In the genomic region with DNA sequence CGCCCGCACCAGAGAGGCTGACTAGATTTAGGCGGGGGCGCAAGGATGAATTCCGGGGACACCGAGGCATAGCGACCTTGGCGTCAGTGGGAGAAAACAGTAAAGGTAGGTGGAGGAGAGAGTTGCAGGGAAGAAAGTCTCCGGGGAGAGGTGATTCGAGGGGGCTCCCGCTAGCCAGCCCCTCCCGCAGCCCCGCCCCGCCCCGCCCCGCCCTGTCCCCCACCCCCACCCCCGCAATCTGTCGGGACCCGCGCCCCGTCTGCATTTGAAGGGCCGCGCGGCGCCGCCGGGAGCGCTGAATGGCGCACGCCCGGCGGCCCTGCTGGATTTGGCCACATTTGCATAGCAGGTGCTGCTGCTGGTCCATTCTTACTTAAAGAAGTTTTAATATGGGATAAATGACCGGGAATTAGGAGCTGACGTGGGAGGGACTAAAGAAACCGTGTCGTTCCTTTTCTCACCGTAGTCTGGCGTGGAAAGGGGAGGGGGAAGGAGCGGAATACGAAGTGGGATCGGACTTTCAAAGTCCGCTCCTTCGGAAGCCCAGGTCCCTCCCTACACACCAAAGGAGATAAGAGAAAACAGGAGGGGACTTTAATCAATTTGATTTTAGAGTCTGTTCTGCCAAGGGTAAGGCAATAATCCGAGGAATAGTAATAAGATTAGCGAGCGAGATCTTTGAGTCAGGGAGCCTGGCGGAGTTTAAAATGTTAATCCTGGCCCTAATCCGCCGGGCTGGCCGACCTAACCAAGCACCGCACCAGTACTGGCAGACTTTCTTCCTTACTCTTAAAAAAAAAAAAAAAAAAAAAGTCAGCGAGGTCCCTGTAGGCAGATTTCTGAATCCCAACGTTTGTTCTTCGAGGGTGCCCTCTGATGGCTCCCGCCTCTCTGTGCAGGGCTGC, we compare ENCODE assay signal across 10 mouse cellular contexts. TPM values are rescaled to one million over a fixed set of nuclear protein-coding genes. Genes with fewer than 3 reads are reported as not detected.
A peak's percentile ranks its signal among the peaks of the same experiment; 100 is the strongest.
DNase-seq lines count a peak whose midpoint lies in the region; ATAC-seq lines count a peak whose summit lies in the region.
"Had no signal": no experiment of that assay in that cellular context is flagged by ENCODE, and none has a peak within 500 bp of the region (broad histone marks: within the 10 kb centered on the region; RNA-seq: fewer than 3 reads in every experiment).

No protein-coding gene starts in this region.

- H3K4me2 ChIP-seq in heart, embryonic 14.5 days (ENCODE audit: low read length) = peak overlapping the region; percentile 54
- peak overlapping the region; percentile 54 for H3K4me2 ChIP-seq in forebrain, embryonic 14.5 days (ENCODE audit: low read length)
- peak overlapping the region; percentile 62 for H3K4me2 ChIP-seq in midbrain, embryonic 12.5 days (replicated peaks)

- intact Hi-C loops in heart, postnatal 10 days (cut with DNase I) = no loop called here

- DNase-seq in heart, postnatal 10 days = no peak
- DNase-seq in ES-CJ7 (ENCODE audit: low read depth, low spot score) = peak; percentile 64
- peak; percentile 69 for DNase-seq in forebrain, embryonic 14.5 days (ENCODE audit: low spot score)
- no peak for DNase-seq in right cerebral cortex, postnatal 4 days
- DNase-seq in adrenal gland, adult 18-20 months (ENCODE audit: low spot score in 2 of 2) = no peak
- DNase-seq in gastrocnemius, postnatal 10 days = no peak
- DNase-seq: cerebellum, adult 9-10 months had no signal

- H3K36me3 ChIP-seq in heart, embryonic 14.5 days (ENCODE audit: control insufficient read depth, insufficient read depth, low read length) = no peaks in the 10 kb centered on the region
- H3K36me3 ChIP-seq in forebrain, embryonic 14.5 days (ENCODE audit: control insufficient read depth, insufficient read depth, low read length) = no peaks in the 10 kb centered on the region
- H3K36me3 ChIP-seq in midbrain, embryonic 12.5 days = no peaks in the 10 kb centered on the region

- whole genome bisulfite sequencing in heart, embryonic 14.5 days = 2% methylated on average over 50 of the region's 55 CpGs
- under 1% methylated on average over 52 of the region's 55 CpGs for WGBS in forebrain, embryonic 14.5 days
- under 1% methylated on average over 55 of the region's 55 CpGs for WGBS in midbrain, embryonic 12.5 days

- no peak for ATAC-seq in heart, embryonic 14.5 days (ENCODE audit: insufficient number of reproducible peaks, insufficient read depth, low FRiP score, low read depth)
- ATAC-seq in forebrain, embryonic 14.5 days = peak; percentile 62
- ATAC-seq in midbrain, embryonic 12.5 days (ENCODE audit: low FRiP score, low read depth) = peak; percentile 50

- H3K27ac ChIP-seq in heart, embryonic 14.5 days (replicated peaks in 1 of 2; ENCODE audit: control insufficient read depth in 1 of 2, insufficient read depth in 1 of 2, low read depth in 2 of 2, low read length in 2 of 2) = no peak overlapping the region
- 0 out of 2 replicates have a peak overlapping the region, but pooled peaks have one; percentile 7 for H3K27ac ChIP-seq in forebrain, embryonic 14.5 days (ENCODE audit: low read depth, low read length)
- peak overlapping the region; percentile 77 for H3K27ac ChIP-seq in midbrain, embryonic 12.5 days (replicated peaks)

- no peaks in the 10 kb centered on the region for H3K9me3 ChIP-seq in heart, embryonic 14.5 days (ENCODE audit: control insufficient read depth, low read length)
- no peaks in the 10 kb centered on the region for H3K9me3 ChIP-seq in forebrain, embryonic 14.5 days (replicated peaks; ENCODE audit: control insufficient read depth, low read length)
- no peaks in the 10 kb centered on the region for H3K9me3 ChIP-seq in midbrain, embryonic 12.5 days

- no peak overlapping the region for H3K9ac ChIP-seq in heart, embryonic 14.5 days (ENCODE audit: low read length)
- H3K9ac ChIP-seq in forebrain, embryonic 14.5 days (ENCODE audit: low read length) = peak overlapping the region; percentile 43
- peak overlapping the region; percentile 39; the same call in 1 of the 2 replicates for H3K9ac ChIP-seq in midbrain, embryonic 12.5 days (replicated peaks)

- peaks cover 96% of the 10 kb centered on the region for H3K27me3 ChIP-seq in heart, embryonic 14.5 days (ENCODE audit: control insufficient read depth, insufficient read depth, low read length)
- peaks cover 50% of the 10 kb centered on the region for H3K27me3 ChIP-seq in forebrain, embryonic 14.5 days (replicated peaks; ENCODE audit: control insufficient read depth, insufficient read depth, low read length)
- peaks cover 93% of the 10 kb centered on the region for H3K27me3 ChIP-seq in midbrain, embryonic 12.5 days

- peak overlapping the region; percentile 11 to 31 for H3K4me3 ChIP-seq in heart, embryonic 14.5 days (ENCODE audit: control insufficient read depth in 1 of 2, insufficient read depth in 1 of 2, low read depth in 1 of 2, low read length in 2 of 2)
- H3K4me3 ChIP-seq in forebrain, embryonic 14.5 days (ENCODE audit: low read depth, low read length) = peak overlapping the region; percentile 25
- peak overlapping the region; percentile 32 for H3K4me3 ChIP-seq in midbrain, embryonic 12.5 days

- H3K4me1 ChIP-seq in heart, embryonic 14.5 days (ENCODE audit: control insufficient read depth in 2 of 2, insufficient read depth in 2 of 2, low read length in 2 of 2) = peaks cover 0 to 7% of the 10 kb centered on the region in 2 experiments; a peak in 2 of 4 replicates
- peaks cover 15% of the 10 kb centered on the region for H3K4me1 ChIP-seq in forebrain, embryonic 14.5 days (ENCODE audit: control insufficient read depth, insufficient read depth, low read length)
- H3K4me1 ChIP-seq in midbrain, embryonic 12.5 days = peaks cover 54% of the 10 kb centered on the region

RNA-seq across cellular contexts. Expression of a gene that starts 7.3 kb away (rescaled TPM):
- polyA plus RNA-seq in heart, embryonic 14.5 days (2014; fragmentation: Nextera tagmentation; extraction: Ambion mirVana) = not detected in 2 replicates
- total RNA-seq in heart, postnatal 10 days (2021) = not detected
- polyA plus RNA-seq in forebrain, embryonic 14.5 days (2014; fragmentation: Nextera tagmentation; extraction: Ambion mirVana) = 3.4 and 4.3 TPM in 2 replicates
- 38.0 and 38.8 TPM in 2 replicates for polyA plus RNA-seq in midbrain, embryonic 12.5 days (2016; fragmentation: Nextera tagmentation; extraction: Ambion mirVana)
- total RNA-seq in adrenal gland, adult 18-20 months (2021) = not detected
- total RNA-seq in gastrocnemius, postnatal 10 days (2021) = not detected
- total RNA-seq: left cerebral cortex, postnatal 10 days had no signal

RNA-seq across cellular contexts. Expression of a gene that starts 37.1 kb away (rescaled TPM):
- polyA plus RNA-seq in heart, embryonic 14.5 days (2014; fragmentation: Nextera tagmentation; extraction: Ambion mirVana) = 0.18 and 0.59 TPM in 2 replicates
- under 1 TPM; 0.17 to 0.96 TPM for total RNA-seq in heart, postnatal 10 days (2021)
- polyA plus RNA-seq in forebrain, embryonic 14.5 days (2014; fragmentation: Nextera tagmentation; extraction: Ambion mirVana) = 8.1 and 10.8 TPM in 2 replicates
- 27.5 and 37.6 TPM in 2 replicates for polyA plus RNA-seq in midbrain, embryonic 12.5 days (2016; fragmentation: Nextera tagmentation; extraction: Ambion mirVana)
- 10 to 100 TPM; 60.1 to 60.7 TPM for total RNA-seq in adrenal gland, adult 18-20 months (2021)
- 10 to 100 TPM; 15.8 to 20.0 TPM for total RNA-seq in gastrocnemius, postnatal 10 days (2021)

Comparison
In these comparisons a context has a peak if more than half of its experiments do, and no peak if none do; other contexts are left out.
1. H3K27ac ChIP-seq: peak in forebrain, embryonic 14.5 days (single experiment) and midbrain, embryonic 12.5 days (single experiment); none in heart, embryonic 14.5 days (0 of 2).
2. DNase-seq: peak in ES-CJ7 (single experiment) and forebrain, embryonic 14.5 days (single experiment); none in heart, postnatal 10 days (0 of 2), right cerebral cortex, postnatal 4 days (single experiment), adrenal gland, adult 18-20 months (0 of 2) and gastrocnemius, postnatal 10 days (single experiment).
3. RNA of a gene that starts 37.1 kb away (total RNA-seq): 60.1 to 60.7 TPM in adrenal gland, adult 18-20 months and 15.8 to 20.0 TPM in gastrocnemius, postnatal 10 days; 0.17 to 0.96 TPM in heart, postnatal 10 days; every median in the first group is over 4 times any median in the second.
4. Peak in every context shown above with its lines, with median percentiles within 50 percentile points of each other: H3K4me2 ChIP-seq and H3K4me3 ChIP-seq.